ENCODE assay signal across 8 mouse cellular contexts in the genomic region with DNA sequence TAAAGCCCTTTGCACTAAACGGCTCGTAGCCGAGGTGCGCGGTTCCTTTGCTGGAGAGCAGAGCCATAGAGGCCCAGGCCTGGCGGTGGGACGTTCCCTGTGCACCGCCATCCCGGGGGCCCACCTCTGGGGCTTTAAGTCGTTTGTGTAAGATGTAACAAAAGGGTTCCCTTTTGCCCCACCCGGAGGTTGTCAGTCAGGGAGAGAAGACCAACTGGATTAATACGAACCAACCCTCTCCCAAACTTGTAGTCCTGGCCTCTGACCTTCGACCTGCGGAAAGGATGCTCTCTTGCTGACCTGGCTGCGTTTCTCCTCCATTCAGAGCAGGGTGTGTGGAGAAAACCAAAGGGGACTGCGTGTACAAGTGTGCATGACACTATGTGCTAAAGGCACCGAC. TPM values are rescaled to one million over a fixed set of nuclear protein-coding genes. Genes with fewer than 3 reads are reported as not detected.
A peak's percentile ranks its signal among the peaks of the same experiment; 100 is the strongest.
DNase-seq lines count a peak whose midpoint lies in the region; ATAC-seq and TF ChIP-seq lines count a peak whose summit lies in the region.

No protein-coding gene starts in this region.

- no peaks in the 10 kb centered on the region; the same call in 1 of the 2 replicates for H3K79me2 ChIP-seq in MEL (ENCODE audit: control insufficient read depth, insufficient read depth, low read length, poor library complexity)

- no peak overlapping the region for H3K27ac ChIP-seq in heart, embryonic 12.5 days (ENCODE audit: poor library complexity, severe bottlenecking)
- H3K27ac ChIP-seq in MEL (ENCODE audit: control insufficient read depth, low read depth, low read length): no peak overlapping the region
- no peak overlapping the region for H3K27ac ChIP-seq in forebrain, embryonic 15.5 days (replicated peaks)
- no peak overlapping the region for H3K27ac ChIP-seq in liver, postnatal 0 days (ENCODE audit: low read depth)

- 2% methylated on average over 17 of the region's 17 CpGs for WGBS in heart, embryonic 12.5 days
- 1% methylated on average over 17 of the region's 17 CpGs for WGBS in forebrain, embryonic 15.5 days
- WGBS in liver, postnatal 0 days (ENCODE audit: insufficient replicate concordance): 4% methylated on average over 17 of the region's 17 CpGs

- TF ChIP-seq RAD21 in MEL (IDR thresholded peaks at IDR 0.05; ENCODE audit: low read depth, low read length): no peak

- no peak for TF ChIP-seq EP300 in MEL (IDR thresholded peaks at IDR 0.05; ENCODE audit: low read depth in 1 of 2, low read length in 2 of 2)
- TF ChIP-seq EP300 in liver, postnatal 0 days (IDR thresholded peaks at IDR 0.05; ENCODE audit: low read depth): no peak

- peak overlapping the region; percentile 44 for H3K4me3 ChIP-seq in heart, embryonic 12.5 days
- H3K4me3 ChIP-seq in MEL (ENCODE audit: control insufficient read depth in 1 of 2, insufficient read depth in 1 of 2, low read depth in 2 of 2, low read length in 2 of 2): peak overlapping the region; percentile 53 to 70
- H3K4me3 ChIP-seq in forebrain, embryonic 15.5 days: peak overlapping the region; percentile 30
- H3K4me3 ChIP-seq in liver, postnatal 0 days (ENCODE audit: low read depth, low read length): peak overlapping the region; percentile 5

- no peak for TF ChIP-seq CTCF in MEL (IDR thresholded peaks at IDR 0.05 in 2 of 3, conservative IDR thresholded peaks at IDR 0.05 in 1 of 3; ENCODE audit: control insufficient read depth in 1 of 3, insufficient read depth in 1 of 3, low read depth in 2 of 3, low read length in 3 of 3, poor library complexity in 1 of 3, severe bottlenecking in 1 of 3)
- TF ChIP-seq CTCF in liver, postnatal 0 days (IDR thresholded peaks at IDR 0.05; ENCODE audit: low read depth): no peak

- H3K4me2 ChIP-seq in heart, embryonic 12.5 days: peak overlapping the region; percentile 79
- peak overlapping the region; percentile 49 for H3K4me2 ChIP-seq in forebrain, embryonic 15.5 days (replicated peaks)
- peak overlapping the region; percentile 53; the same call in 1 of the 2 replicates for H3K4me2 ChIP-seq in liver, postnatal 0 days (ENCODE audit: low read depth, low read length)

- no peak for ATAC-seq in heart, embryonic 12.5 days (ENCODE audit: insufficient number of reproducible peaks, low FRiP score)
- no peak for ATAC-seq in forebrain, embryonic 15.5 days (replicated peaks)
- ATAC-seq in liver, postnatal 0 days: no peak
- ATAC-seq in activated CD4-positive, CD25-positive, alpha-beta regulatory T cell, adult 4 months: no peak

- TF ChIP-seq POLR2A in MEL (IDR thresholded peaks at IDR 0.05; ENCODE audit: control insufficient read depth in 1 of 2, insufficient read depth in 1 of 2, low read depth in 1 of 2, low read length in 2 of 2, poor library complexity in 1 of 2): no peak

- H3K4me1 ChIP-seq in heart, embryonic 12.5 days (replicated peaks): peaks cover 63% of the 10 kb centered on the region
- peaks cover 0 to 24% of the 10 kb centered on the region in 2 experiments; a peak in 2 of 4 replicates for H3K4me1 ChIP-seq in MEL (ENCODE audit: control insufficient read depth in 1 of 2, insufficient read depth in 2 of 2, low read length in 2 of 2)
- H3K4me1 ChIP-seq in forebrain, embryonic 15.5 days: peaks cover 42% of the 10 kb centered on the region
- H3K4me1 ChIP-seq in liver, postnatal 0 days (ENCODE audit: insufficient read depth): peaks cover 25% of the 10 kb centered on the region

- peak overlapping the region; percentile 53 for H3K9ac ChIP-seq in heart, embryonic 12.5 days
- peak overlapping the region; percentile 56 for H3K9ac ChIP-seq in MEL (ENCODE audit: control insufficient read depth, low read depth, low read length, poor library complexity, severe bottlenecking)
- peak overlapping the region; percentile 32; the same call in 1 of the 2 replicates for H3K9ac ChIP-seq in forebrain, embryonic 15.5 days (replicated peaks)
- H3K9ac ChIP-seq in liver, postnatal 0 days (replicated peaks): no peak overlapping the region; the same call in 1 of the 2 replicates

- H3K9me3 ChIP-seq in heart, embryonic 12.5 days (replicated peaks): no peaks in the 10 kb centered on the region
- H3K9me3 ChIP-seq in MEL (replicated peaks; ENCODE audit: insufficient read depth, low read length): no peaks in the 10 kb centered on the region
- H3K9me3 ChIP-seq in forebrain, embryonic 15.5 days: no peaks in the 10 kb centered on the region
- no peaks in the 10 kb centered on the region for H3K9me3 ChIP-seq in liver, postnatal 0 days (ENCODE audit: low read length)

- peaks cover 81% of the 10 kb centered on the region for H3K27me3 ChIP-seq in heart, embryonic 12.5 days (replicated peaks)
- peaks cover 2 to 9% of the 10 kb centered on the region in 2 experiments for H3K27me3 ChIP-seq in MEL (ENCODE audit: control insufficient read depth in 1 of 2, insufficient read depth in 2 of 2, low read length in 2 of 2)
- H3K27me3 ChIP-seq in forebrain, embryonic 15.5 days: peaks cover 78% of the 10 kb centered on the region
- peaks cover 73% of the 10 kb centered on the region for H3K27me3 ChIP-seq in liver, postnatal 0 days (ENCODE audit: insufficient read depth, low read length)

- H3K36me3 ChIP-seq in heart, embryonic 12.5 days: no peaks in the 10 kb centered on the region
- H3K36me3 ChIP-seq in MEL (ENCODE audit: control insufficient read depth in 1 of 2, insufficient read depth in 2 of 2, low read length in 2 of 2): peaks cover 0 to 10% of the 10 kb centered on the region in 2 experiments; a peak in 2 of 4 replicates
- no peaks in the 10 kb centered on the region for H3K36me3 ChIP-seq in forebrain, embryonic 15.5 days
- no peaks in the 10 kb centered on the region for H3K36me3 ChIP-seq in liver, postnatal 0 days (replicated peaks; ENCODE audit: insufficient read depth, low read length)

- DNase-seq in heart, adult 18-20 months: no peak
- DNase-seq in MEL (ENCODE audit: low read depth, low spot score): peak; percentile 61
- DNase-seq in liver, postnatal 0 days: no peak
- DNase-seq in layer of hippocampus, adult 18-20 months (ENCODE audit: low spot score in 2 of 2): no peak
- DNase-seq in spleen, adult 18-20 months: no peak

TF ChIP-seq in MEL, 35 proteins besides CTCF, POLR2A, EP300 and RAD21:
- TF ChIP-seq MXI1 (IDR thresholded peaks at IDR 0.05; ENCODE audit: low read depth, low read length) (peak; percentile 24; the same call in 1 of the 2 replicates), E2F4 (IDR thresholded peaks at IDR 0.05; ENCODE audit: borderline replicate concordance, low read depth, low read length) (no peak)

RNA-seq across cellular contexts. Expression of a gene that starts 5.7 kb away (rescaled TPM):
- polyA plus RNA-seq in heart, embryonic 12.5 days (2016; fragmentation: Nextera tagmentation; extraction: Ambion mirVana): 2.9 and 3.0 TPM in 2 replicates
- total RNA-seq in heart, adult 18-20 months (2021): 1 to 10 TPM; 3.3 to 4.1 TPM
- 0.33 and 0.39 TPM in 2 replicates for total RNA-seq in MEL (2012; rRNA removed)
- 1 to 10 TPM in 1 of 2 experiments, not detected in 1; 1.5 TPM for polyA plus RNA-seq in MEL (2012; ENCODE audit: insufficient read depth in 1 of 2, insufficient read length in 2 of 2, low read depth in 1 of 2, low replicate concordance in 2 of 2, missing spikeins in 1 of 2)
- polyA plus RNA-seq in forebrain, embryonic 15.5 days (2015; fragmentation: Nextera tagmentation; extraction: Ambion mirVana): 0.70 and 0.73 TPM in 2 replicates
- 0.30 and 0.38 TPM in 2 replicates for polyA plus RNA-seq in liver, postnatal 0 days (2015; fragmentation: Nextera tagmentation; extraction: Ambion mirVana)
- total RNA-seq in layer of hippocampus, adult 18-20 months (2021): 1 to 10 TPM; 1.3 to 2.4 TPM
- under 1 TPM; 0.47 to 0.48 TPM for polyA plus RNA-seq in activated CD4-positive, CD25-positive, alpha-beta regulatory T cell, adult 4 months (2017; shearing (Covaris generic))

RNA-seq across cellular contexts. Expression of a gene that starts 33.4 kb away (rescaled TPM):
- polyA plus RNA-seq in heart, embryonic 12.5 days (2016; fragmentation: Nextera tagmentation; extraction: Ambion mirVana): 20.4 and 21.3 TPM in 2 replicates
- 1 to 10 TPM; 7.8 to 8.9 TPM for total RNA-seq in heart, adult 18-20 months (2021)
- 3.6 and 5.0 TPM in 2 replicates for total RNA-seq in MEL (2012; rRNA removed)
- polyA plus RNA-seq in MEL (2012; ENCODE audit: insufficient read depth in 1 of 2, insufficient read length in 2 of 2, low read depth in 1 of 2, low replicate concordance in 2 of 2, missing spikeins in 1 of 2): 10 to 100 TPM in 1 of 2 experiments, not detected in 1; 10.6 TPM
- 65.0 and 67.6 TPM in 2 replicates for polyA plus RNA-seq in forebrain, embryonic 15.5 days (2015; fragmentation: Nextera tagmentation; extraction: Ambion mirVana)
- 2.5 and 2.8 TPM in 2 replicates for polyA plus RNA-seq in liver, postnatal 0 days (2015; fragmentation: Nextera tagmentation; extraction: Ambion mirVana)
- total RNA-seq in layer of hippocampus, adult 18-20 months (2021): 100 to 1,000 TPM in 1 of 2 experiments, 10 to 100 TPM in 1; 89.4 to 103 TPM
- polyA plus RNA-seq in activated CD4-positive, CD25-positive, alpha-beta regulatory T cell, adult 4 months (2017; shearing (Covaris generic)): 10 to 100 TPM; 84.1 to 92.7 TPM

RNA-seq across cellular contexts. Expression of a gene that starts 35.2 kb away (rescaled TPM):
- polyA plus RNA-seq in heart, embryonic 12.5 days (2016; fragmentation: Nextera tagmentation; extraction: Ambion mirVana): 0.09 and 0.18 TPM in 2 replicates
- total RNA-seq in heart, adult 18-20 months (2021): not detected
- 0.08 and 0.10 TPM in 2 replicates for total RNA-seq in MEL (2012; rRNA removed)
- polyA plus RNA-seq in MEL (2012; ENCODE audit: insufficient read depth in 1 of 2, insufficient read length in 2 of 2, low read depth in 1 of 2, low replicate concordance in 2 of 2, missing spikeins in 1 of 2): under 1 TPM in 1 of 2 experiments, not detected in 1; 0.56 TPM
- polyA plus RNA-seq in forebrain, embryonic 15.5 days (2015; fragmentation: Nextera tagmentation; extraction: Ambion mirVana): 1.7 and 2.2 TPM in 2 replicates
- not detected in 2 replicates for polyA plus RNA-seq in liver, postnatal 0 days (2015; fragmentation: Nextera tagmentation; extraction: Ambion mirVana)
- 1 to 10 TPM; 1.8 to 2.6 TPM for total RNA-seq in layer of hippocampus, adult 18-20 months (2021)
- polyA plus RNA-seq in activated CD4-positive, CD25-positive, alpha-beta regulatory T cell, adult 4 months (2017; shearing (Covaris generic)): under 1 TPM in 1 of 2 experiments, not detected in 1; 0.32 TPM

Comparison
In these comparisons a context has a peak if more than half of its experiments do, and no peak if none do; other contexts are left out.
1. H3K4me3 ChIP-seq: peak in every context shown above with its lines; median percentile 62 in MEL; 44 in heart, embryonic 12.5 days; 30 in forebrain, embryonic 15.5 days; 5 in liver, postnatal 0 days.